Mouse (Mus musculus): ENCODE measurements around the gene Rpl13a. TPM values are rescaled to one million over a fixed set of nuclear protein-coding genes. Genes with fewer than 3 reads are reported as not detected.
"Not testable (repeated sequence)": the region's sequence is repeated elsewhere in the genome, so short reads cannot be mapped to it uniquely, and the experiment has no call there.

The Rpl13a gene
- total RNA-seq (2022) = 100 to 1,000 TPM; 804 to 903 (median 864) TPM

DNA sequence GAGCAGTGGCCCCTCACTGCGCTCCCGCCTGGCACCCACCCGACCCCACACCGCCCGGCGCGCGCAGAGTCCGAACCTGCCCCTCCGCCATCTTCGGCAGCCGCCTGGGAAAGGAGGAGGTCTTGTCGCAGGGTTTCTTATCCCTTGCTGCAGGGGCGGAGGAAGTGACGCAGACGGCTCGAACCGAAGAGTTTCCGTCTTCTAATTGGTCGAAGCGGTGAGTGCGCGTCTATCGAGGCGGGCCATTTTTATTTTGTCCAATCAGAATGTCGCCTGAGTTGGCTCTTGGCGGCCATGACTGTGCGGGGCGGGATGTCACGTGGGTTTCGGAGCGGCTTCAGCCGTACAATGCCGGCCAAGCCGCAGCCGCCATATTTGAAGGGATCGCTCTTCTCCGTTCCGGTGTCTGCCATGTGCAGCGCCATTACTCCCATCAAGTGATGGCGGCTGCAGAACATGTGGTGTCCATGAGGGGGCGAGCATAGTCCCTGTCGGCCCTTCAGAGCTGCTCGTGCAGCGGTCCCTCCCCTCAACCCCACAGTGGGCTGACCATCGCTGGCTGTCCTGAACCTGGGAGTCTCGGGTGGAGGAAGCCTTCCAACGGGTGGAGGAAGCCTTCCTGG, at the start of gene Rpl13a:
Gene Rpl13a, minus strand, starts transcription at position 138 of the 623 bp plus-strand sequence.
- DNase-seq (ENCODE audit: low spot score in 2 of 2) = peak; percentile 96 to 99

DNA sequence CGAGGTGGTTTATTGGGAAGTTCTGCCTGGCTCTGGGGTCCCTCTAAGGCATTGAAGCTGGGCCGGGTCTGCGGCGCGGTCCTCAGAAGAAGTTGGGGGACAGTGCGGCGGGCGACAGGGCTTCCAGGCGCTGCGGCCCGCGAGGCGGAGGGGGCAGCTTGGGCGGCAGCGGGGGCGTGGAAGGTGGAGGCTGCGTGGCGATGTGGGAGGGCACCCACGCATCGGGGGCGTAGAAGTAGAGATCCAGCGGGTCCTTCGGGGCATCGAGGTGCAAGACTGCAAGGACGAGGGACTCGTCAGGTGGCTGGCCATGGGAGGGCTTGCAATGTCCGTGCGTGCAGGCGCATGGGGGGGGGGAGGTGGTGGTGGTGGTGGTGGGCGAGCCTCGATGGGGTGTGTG, 47.8 kb upstream of the Rpl13a start:
- DNase-seq (ENCODE audit: low spot score in 2 of 2) = no peak

DNA sequence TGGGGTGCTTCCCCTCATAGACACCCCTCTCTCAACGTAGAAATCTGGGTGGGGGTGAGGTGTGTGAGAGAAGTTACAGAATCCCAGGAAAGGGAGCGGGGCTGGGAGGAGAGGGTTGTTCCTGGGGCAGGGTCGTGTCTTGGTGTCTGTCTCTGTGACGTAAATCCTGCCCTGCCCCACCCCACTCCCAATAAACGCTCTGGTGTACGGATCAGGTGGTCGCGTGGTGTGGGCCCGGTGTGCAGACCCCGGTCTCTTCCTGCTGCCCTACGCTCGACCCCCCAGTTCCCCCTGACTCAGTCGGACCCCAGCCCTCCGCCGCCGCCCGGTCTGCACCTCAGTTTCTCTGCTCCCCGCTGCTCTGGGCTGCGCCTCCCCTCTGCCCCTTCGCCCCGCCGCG, 47.4 kb upstream of the Rpl13a start:
- DNase-seq (ENCODE audit: low spot score in 2 of 2) = no peak

DNA sequence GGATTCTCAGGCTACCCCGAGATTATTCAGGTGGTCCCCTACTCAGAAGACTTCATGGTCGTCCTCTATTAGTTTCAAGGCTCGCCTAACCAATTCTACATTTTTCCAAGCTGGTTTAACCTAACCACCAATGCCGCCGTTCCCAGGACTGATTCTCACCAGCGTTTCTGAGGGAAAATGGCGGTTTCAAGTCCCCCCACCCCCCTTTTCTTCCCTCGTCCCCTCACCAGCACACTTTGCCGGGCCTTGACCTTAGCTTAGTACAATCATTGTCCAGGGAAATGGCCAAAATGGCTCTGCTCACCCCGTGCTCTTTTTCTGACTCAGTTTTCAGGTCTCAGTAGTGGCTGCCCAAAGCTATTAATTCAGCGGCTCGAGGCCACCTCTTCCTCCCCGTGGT, 46.8 kb upstream of the Rpl13a start:
- DNase-seq (ENCODE audit: low spot score in 2 of 2) = no peak

DNA sequence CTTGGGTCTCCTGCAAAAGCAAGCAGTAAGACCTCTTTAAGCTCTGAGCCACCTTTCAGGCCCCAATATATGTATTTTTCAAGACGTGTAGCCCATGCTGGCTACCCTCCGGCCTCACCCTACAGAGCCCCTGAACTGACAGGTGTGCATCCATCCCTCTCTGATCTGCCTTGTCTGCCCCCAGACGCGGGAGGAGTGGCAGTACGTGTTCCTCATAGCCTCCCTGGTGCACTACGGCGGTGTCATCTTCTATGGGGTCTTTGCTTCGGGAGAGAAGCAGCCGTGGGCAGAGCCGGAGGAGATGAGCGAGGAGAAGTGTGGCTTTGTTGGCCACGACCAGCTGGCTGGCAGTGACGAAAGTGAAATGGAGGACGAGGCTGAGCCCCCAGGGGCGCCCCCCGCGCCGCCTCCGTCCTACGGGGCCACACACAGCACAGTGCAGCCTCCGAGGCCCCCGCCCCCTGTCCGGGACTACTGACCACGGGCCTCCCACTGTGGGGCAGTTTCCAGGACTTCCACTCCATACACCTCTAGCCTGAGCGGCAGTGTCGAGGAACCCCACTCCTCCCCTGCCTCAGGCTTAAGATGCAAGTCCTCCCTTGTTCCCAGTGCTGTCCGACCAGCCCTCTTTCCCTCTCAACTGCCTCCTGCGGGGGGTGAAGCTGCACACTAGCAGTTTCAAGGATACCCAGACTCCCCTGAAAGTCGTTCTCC, 46.2 kb upstream of the Rpl13a start:
- no peak for DNase-seq (ENCODE audit: low spot score in 2 of 2)

DNA sequence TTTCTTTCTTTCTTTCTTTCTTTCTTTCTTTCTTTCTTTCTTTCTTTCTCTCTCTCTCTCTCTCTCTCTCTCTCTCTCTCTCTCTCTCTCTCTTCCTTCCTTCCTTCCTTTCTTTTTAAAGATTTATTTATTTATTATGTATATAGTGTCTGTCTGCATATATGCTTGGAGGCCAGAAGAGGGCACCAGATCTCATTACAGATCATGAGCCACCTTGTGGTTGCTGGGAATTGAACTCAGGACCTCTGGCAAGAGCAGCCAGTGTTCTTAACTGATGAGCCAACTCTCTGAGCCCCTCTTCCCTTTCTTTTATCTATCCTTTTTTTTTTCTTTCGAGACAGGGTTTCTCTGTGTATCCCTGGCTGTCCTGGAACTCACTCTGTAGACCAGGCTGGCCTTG, 45.2 kb upstream of the Rpl13a start:
- not testable (repeated sequence) for DNase-seq (ENCODE audit: low spot score in 2 of 2)

DNA sequence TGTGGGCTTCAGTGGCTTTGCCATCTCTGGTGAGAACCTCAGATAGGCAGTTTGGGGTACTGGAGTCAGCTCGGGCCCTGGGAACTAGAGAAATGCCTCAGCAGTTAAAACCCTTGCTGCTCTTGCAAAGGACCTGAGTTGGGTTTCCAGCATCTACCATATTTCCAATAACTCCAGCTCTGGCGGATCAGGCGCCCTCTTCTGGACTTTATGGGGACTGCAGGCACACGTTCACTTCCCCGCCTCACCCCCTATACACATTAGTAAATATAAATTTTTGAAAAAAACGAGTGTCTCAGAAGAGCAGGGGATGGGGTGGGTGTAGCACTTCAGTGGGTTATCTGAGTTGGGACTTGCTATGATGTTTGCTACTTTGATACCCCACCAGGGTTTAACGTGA, 44.4 kb upstream of the Rpl13a start:
- no peak for DNase-seq (ENCODE audit: low spot score in 2 of 2)

DNA sequence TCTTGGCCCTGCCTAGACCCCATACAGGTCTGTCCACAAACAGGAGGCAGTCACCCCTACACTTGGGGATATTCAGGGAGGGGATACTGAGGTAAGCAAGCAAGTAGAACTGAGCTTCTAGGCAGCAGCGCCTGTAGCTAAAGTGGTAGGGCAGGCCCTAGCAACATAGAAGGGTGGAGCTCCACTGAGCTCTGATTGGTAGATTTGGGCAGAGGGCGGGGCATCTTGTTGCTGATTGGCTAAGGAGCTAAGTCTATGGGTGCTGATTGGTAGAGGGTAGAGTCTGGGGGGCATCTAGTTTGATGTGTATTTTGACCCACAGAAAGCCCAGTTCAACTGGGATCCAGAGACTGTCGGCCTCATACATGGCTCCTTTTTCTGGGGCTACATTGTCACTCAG, 40.9 kb upstream of the Rpl13a start:
- peak in 1 of 2 experiments; percentile 73 for DNase-seq (ENCODE audit: low spot score in 2 of 2)

DNA sequence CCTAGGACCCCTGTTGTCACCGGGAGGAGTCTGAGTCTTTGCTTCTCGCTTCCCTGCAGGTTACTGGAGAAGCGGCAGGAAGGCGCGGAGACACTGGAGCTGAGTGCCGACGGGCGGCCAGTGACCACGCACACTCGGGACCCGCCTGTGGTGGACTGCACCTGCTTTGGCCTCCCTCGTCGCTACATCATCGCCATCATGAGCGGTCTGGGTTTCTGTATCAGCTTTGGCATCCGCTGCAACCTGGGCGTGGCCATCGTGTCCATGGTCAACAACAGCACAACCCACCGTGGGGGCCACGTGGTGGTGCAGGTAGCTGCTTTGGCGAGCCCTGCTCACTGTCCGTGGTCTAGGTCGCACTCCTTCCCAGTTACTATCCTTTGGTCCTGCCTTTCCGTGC, 40.1 kb upstream of the Rpl13a start:
- no peak for DNase-seq (ENCODE audit: low spot score in 2 of 2)

DNA sequence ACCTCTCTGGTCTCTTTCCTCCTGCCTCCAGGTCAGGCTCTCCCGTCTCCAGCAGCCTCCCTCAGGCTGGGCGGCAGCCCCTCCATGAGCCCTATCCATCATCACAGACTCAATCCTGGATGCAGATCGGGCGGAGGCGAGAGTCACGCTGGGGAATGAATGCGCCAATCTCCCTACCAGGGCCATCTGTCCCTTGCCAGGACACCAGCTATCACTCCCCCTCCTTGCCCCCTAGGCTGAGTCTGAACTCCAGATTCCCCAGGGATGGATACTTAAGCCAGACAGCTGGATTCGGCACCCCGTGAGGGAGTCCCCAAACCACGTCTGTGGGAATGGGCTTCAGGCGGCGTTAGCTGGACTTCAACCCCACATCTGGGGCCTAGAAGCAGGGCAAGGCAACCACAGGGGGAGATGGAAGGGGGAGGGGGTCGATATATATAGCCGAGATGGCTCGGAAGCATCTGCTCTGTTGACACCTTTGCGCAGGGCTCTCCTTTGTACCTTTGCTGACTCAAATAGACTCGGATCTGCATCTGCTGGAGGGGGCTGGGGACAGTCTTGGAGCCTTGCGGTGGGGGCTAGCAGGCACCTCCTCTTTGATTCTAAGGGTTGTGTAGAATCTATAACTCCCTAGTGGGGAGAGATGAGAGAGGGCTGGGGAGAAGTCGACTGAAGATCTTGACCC, 39.3 kb upstream of the Rpl13a start:
- peak in 1 of 2 experiments; percentile 70 for DNase-seq (ENCODE audit: low spot score in 2 of 2)

DNA sequence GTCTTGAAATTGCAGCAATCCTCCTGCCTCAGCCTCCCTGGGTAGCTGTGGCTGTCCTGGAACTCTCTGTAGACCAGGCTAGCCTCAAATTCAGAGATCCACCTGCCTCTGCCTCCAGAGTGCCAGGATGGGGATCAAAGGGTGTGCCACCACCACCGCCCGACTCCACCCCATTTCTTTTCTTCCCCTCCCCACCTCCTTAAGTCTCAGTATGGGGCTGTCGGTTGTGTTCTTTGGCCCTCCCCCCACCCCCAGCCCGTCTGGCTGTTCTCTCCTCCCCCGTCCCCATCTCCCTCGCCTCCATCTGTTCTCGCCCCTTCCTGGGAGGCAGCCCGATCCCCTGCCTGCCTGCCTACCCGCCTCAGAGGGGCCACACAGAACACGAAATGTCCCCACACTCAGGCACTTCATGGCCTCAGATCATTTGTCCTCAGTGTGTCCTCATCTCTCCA, 38.4 kb upstream of the Rpl13a start:
- peak in 1 of 2 experiments; percentile 63 for DNase-seq (ENCODE audit: low spot score in 2 of 2)

DNA sequence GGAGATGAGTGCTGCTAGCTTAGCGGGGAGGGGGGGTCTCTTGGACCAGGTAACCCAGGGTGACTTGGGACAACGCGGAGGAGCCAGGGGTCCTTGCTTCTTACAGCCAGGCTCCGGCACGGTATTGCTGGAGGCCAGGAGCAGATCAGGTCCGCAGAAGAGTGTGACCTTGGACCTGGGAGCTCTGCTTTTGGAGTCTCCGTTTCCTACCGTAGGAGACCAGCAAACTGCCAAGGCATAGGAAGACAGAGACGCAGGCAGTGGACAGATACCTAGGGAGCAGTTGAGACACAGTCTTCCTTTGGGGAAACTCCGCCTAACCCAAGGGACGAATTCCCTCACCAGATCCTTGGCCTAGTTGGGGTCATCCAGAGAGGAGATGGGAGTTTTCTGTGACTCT, 37.1 kb upstream of the Rpl13a start:
- no peak for DNase-seq (ENCODE audit: low spot score in 2 of 2)

DNA sequence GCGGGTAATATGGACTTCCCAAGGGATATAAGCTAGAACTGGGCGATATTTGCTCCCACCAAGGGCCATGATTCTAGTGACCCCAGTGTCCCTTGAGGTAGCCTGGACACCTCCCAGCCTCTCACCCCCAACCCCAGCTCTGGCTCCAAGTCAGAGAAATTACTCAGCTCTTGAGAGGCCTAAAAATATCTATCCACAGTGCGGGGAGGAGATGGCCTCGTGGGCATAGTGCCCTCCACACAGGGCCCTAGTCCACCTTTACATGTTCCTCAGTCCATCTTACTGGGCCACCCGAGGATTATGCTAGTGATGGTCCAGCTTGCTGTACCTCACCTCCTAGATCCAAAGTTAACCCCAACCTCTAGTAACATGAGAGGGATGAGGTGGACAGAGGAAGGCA, 36.3 kb upstream of the Rpl13a start:
- DNase-seq (ENCODE audit: low spot score in 2 of 2) = no peak

DNA sequence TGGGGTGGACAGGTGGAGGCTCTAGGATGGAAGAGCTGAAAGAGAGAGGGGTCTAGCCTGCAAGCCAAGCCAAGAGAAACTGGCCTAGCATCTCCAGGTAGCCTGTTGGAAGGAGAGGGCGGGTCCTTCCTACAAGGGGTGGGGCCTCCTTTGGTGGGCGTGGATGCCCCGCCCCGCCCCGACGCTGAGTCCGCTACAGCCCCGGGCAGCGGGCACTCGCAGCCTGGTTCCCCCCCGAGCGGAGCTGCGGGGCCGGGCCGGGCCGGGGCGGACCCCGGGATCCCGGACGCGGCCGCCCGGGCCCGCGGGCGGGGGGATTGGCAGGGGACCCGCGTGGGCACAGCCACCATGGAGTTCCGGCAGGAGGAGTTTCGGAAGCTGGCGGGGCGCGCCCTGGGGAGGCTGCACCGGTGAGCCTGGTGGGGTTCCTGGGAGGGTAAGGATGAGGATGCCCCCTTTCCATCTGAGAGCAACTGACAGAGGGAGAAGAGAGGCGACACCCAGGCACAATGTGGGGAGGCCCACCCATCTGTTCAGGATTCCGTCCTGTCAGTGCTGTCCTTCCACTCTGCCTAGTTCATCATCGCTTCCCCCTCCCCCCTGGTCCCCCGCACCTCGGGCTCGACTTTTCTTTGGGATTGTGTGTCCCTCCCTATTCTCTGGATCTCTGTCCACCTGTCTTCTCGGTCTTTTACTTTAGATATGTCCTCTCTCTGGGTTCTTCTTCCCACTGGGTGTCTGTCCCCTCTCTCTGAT, 35.4 kb upstream of the Rpl13a start, which contains the start of gene Slc17a7:
Gene Slc17a7, plus strand, starts transcription at position 215 of the 756 bp plus-strand sequence.
- DNase-seq (ENCODE audit: low spot score in 2 of 2) = peak in 1 of 2 experiments; percentile 51

DNA sequence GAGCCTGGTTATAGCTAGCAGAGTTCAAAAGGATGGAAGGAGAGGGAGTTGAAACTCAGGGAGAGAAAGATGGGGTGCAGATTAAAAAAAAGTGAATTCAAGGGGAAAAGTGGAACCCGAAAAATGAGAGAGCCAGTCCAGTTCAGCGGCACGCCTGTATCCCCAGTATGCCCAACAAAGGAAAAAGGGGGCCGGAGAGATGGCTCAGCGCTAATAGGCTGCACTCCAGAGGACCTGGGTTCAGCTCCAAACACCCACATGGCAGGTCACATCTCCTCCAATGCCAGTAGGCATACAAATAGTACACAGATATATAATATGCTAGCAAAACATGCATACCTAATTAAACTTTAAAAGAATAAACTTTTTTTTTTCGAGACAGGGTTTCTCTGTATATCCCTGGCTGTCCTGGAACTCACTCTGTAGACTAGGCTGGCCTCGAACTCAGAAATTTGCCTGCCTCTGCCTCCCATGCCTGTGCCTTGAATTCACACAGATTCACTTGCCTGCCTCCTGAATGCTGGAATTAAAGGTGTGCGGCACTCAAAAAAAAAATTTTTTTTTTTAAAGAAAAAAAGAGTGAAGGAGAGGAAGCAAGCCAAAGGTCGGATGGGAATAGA, 34.5 kb upstream of the Rpl13a start:
- DNase-seq (ENCODE audit: low spot score in 2 of 2) = no peak

DNA sequence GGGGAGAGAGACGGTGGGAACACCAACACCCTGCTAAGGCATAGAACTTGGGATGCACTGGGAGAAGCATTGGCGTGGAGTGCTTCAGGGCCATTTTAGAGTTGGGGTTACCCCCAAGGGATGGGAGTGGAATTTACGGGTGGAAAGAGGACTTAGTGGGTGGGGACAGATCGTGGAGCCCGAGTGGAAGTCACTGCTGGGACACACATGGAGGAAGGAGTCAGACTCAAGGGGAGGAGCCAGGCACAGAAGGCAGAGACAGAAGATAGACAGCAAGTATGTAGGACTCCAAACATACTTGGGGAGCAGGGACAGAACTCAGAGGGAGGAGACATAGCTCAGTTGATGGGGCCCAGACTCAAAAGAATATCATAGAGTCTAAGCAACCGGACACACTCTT, 34.0 kb upstream of the Rpl13a start:
- DNase-seq (ENCODE audit: low spot score in 2 of 2) = no peak

DNA sequence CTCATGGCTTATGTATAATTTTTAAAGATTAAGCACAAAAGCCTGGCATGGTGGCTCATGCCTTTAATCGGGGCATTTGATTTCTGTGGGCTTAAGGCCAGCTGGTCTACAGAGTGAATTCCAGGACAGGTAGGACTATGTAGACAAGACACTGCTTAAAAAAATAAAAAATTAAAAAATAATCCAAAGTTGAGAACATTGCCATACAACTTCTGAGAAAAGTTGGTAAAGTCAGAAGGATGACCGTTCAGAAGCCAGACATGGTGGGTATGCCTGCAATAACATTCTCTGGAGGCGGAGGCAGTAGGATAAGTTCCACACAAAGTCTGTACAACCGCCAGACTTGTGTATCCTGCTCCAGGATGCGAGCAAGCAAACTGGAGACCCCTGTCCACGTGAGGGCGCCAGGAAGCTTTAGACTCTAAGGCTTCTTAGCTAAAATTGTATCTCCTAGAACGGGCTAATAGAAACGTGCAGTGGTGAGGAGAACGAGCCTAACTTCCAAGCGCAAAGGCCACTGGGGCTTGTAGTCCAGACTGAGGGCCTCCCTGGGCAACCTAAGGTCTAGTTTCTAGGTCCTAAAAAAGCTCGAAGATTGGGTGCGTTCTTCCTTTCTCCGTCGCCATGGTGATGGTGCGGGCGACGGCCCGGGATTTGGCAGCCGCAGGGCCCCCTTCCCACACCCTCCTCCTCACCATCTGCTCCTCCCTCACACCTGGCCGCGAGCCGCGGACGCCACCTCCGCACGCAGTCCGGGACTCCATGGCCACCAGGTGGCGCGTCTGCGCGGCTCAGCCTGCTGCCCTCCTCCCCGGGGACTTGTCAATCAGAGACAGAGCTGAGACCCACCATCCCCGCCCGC, 33.3 kb upstream of the Rpl13a start:
- peak; percentile 86 to 95 for DNase-seq (ENCODE audit: low spot score in 2 of 2)

DNA sequence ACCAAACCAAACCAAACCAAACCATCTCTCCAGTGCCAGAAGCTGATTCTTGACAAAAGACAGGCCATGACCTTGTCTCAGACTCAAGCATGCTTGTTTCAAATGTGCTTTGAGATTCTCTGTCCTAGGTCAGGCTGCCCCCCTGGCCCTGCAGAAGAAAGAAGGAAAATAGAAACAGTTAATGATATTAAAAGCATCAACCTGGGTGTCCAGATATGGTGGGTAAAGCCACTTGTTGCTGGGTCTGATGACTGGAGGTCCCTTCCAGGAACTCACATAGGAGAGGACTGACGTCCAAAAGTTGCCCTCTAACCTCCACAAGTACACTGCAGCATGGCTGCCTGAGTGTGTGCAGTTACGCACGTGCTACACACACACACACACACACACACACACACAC, 32.3 kb upstream of the Rpl13a start:
- DNase-seq (ENCODE audit: low spot score in 2 of 2) = no peak

DNA sequence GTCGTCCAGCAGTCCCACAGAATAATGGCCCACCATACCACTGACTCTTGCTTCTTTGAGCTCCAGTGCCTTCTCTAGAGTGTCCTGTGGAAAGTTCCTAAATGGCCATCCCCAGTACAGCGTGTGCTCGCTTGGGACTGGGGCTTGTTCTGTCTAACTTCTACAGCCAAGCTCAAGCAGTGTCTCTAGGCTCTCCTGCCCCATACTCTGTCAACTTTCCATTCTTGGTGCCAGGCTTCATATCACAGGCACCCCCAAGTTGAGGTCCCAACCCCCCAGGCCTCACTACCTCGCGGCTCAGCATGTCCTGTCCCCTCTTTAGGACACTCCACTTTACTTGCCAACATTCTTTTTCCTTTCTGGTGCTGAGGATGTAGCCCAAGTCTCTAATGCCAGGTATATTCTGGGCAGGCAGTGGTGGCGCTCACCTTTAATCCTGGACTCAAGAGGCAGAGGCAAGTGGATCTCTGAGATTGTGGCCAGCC, 31.8 kb upstream of the Rpl13a start:
- DNase-seq (ENCODE audit: low spot score in 2 of 2) = no peak

DNA sequence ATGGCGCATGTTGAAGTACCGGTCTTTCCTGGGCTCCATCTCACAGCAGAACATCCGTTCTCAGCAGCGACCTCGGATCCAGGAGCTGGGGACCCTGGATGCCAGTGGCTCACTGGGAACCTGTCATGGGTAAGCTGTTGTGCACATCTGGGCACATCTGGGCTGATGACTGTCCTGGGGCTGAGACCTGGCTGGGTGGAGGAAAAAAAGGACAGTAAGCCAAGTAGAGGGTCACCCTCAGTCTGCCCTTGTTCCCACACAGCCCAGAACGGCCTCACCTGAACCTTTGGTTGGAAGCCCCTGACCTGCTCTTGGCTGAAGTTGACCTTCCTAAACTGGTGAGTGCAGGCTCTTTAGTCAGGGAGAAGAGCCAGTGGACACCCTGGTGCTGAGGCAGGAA, 30.4 kb upstream of the Rpl13a start:
- no peak for DNase-seq (ENCODE audit: low spot score in 2 of 2)

Data from left cerebral cortex, adult 8-10 months (tissue).